Mouse (Mus musculus): ENCODE results near the gene Zkscan5. TPM values are rescaled to one million over a fixed set of nuclear protein-coding genes. Genes with fewer than 3 reads are reported as not detected.
A peak's percentile ranks its signal among the peaks of the same experiment; 100 is the strongest.
"Not testable (repeated sequence)": the region's sequence is repeated elsewhere in the genome, so short reads cannot be mapped to it uniquely, and the experiment has no call there.

Gene Zkscan5
- polyA plus RNA-seq, 1 experiment from 2014 or later, result 3.7 TPM

DNA sequence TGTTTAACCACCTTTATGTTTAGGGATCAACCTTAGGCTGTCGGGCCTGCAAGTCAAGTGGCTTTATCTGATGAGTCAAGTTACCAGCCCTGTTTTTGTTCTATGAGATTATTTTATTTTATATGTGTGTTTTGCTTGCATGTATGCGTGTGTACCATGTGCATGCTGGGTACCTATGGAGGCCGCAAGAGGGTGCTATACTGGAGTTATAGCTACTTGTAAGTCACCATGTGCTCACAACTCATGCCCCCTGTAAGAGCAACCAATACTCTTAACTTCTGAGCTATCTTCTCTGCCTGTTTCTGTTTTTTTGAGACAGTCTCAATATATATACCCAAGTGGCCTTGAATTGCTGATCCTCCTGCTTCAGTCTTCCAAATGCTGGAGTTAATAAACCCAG is 9.1 kb downstream of the Zkscan5 start:
- ATAC-seq (ENCODE audit: low read depth), result no peak
- Histone ChIP-seq H3K27me3 (no peaks in the 10 kb centered on the region), H3K9me3 (replicated peaks) (no peaks in the 10 kb centered on the region), H3K27ac (no peak overlapping the region), H3K4me2 (no peak overlapping the region), H3K4me3 (replicated peaks) (no peak overlapping the region), H3K4me1 (replicated peaks) (no peaks in the 10 kb centered on the region), H3K36me3 (peaks cover 50% of the 10 kb centered on the region), H3K9ac (no peak overlapping the region)
- DNase-seq, result no peak
- 78% methylated on average over 3 of the region's 3 CpGs for WGBS (ENCODE audit: insufficient replicate concordance)

DNA sequence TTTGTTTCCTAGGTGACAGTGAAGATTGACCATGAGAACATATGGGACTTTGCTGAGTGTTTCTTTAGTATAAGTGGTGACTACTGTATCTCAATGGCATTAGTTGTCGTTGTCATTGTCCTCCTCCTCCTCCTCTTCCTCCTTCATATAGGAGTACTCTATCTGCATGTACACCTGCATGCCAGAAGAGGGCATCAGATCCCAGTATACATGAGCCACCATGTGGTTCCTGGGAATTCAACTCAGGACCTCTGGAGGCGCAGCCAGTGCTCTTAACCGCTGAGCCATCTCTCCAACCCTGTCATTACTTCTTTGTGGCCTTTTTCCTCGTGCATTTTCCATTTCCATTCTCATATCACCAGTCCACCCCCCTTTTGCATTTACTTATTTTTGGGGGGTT is 10.3 kb downstream of the Zkscan5 start:
- Histone ChIP-seq H3K27me3 (no peaks in the 10 kb centered on the region), H3K4me3 (replicated peaks) (no peak overlapping the region), H3K4me2 (no peak overlapping the region), H3K9me3 (replicated peaks) (no peaks in the 10 kb centered on the region), H3K27ac (no peak overlapping the region), H3K9ac (no peak overlapping the region), H3K4me1 (replicated peaks) (no peaks in the 10 kb centered on the region), H3K36me3 (peaks cover 58% of the 10 kb centered on the region)
- no peak for DNase-seq
- WGBS (ENCODE audit: insufficient replicate concordance), result 51% methylated on average over 4 of the region's 4 CpGs
- ATAC-seq (ENCODE audit: low read depth), result 0 out of 2 replicates have a peak, but pooled peaks have one; percentile 16

DNA sequence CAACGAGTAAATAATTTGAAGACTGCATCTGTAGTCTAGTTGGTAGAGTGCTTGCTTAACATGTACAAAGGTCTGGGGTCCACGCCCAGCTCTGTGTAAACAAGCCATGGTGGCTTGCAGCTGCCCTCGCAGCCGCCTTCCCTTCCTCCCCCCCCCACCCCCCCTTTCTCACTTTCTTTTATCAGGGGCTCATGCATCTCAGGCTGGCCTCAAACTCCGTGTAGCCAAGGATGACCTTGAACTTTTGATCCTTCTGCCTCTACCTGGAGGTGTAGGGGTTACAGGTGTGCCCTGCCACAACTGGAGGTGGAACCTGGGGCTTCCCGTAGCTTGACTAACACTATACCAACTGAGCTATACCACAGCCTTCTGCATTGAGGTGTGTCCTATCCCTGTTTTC is 13.4 kb downstream of the Zkscan5 start:
- DNase-seq, result no peak

DNA sequence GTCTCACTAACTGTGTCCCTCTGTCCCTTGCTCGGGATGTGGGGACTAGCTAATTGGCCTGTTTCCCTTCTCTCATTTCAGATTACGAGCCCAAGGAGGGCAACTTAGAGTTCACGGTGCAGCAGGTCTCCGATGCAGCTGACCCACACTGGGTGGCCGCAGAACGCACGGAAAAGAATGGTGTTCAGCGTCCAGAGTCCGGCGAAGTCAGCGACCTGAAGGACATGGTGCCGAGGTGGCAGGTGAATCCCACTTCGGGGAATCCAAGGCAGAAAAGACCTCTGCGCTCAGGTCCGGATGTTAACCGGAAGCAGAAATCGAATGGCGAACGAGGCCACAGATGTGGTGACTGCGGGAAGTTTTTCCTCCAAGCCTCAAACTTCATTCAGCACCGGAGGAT is 13.8 kb downstream of the Zkscan5 start:
- no peaks in the 10 kb centered on the region for H3K4me1 ChIP-seq (replicated peaks)
- H3K9me3 ChIP-seq (replicated peaks), result no peaks in the 10 kb centered on the region
- H3K27ac ChIP-seq, result no peak overlapping the region
- ATAC-seq (ENCODE audit: low read depth) (no peak), DNase-seq (no peak)
- peaks cover 54% of the 10 kb centered on the region for H3K36me3 ChIP-seq
- H3K4me2 ChIP-seq, result no peak overlapping the region
- no peak overlapping the region for H3K4me3 ChIP-seq (replicated peaks)
- WGBS (ENCODE audit: insufficient replicate concordance), result 88% methylated on average over 21 of the region's 21 CpGs
- H3K9ac ChIP-seq, result no peak overlapping the region
- no peaks in the 10 kb centered on the region for H3K27me3 ChIP-seq

More for the DNA sequence above, 13.4 kb downstream of the Zkscan5 start:
- Histone ChIP-seq H3K27ac (no peak overlapping the region), H3K4me2 (no peak overlapping the region), H3K27me3 (no peaks in the 10 kb centered on the region), H3K9me3 (replicated peaks) (no peaks in the 10 kb centered on the region), H3K4me3 (replicated peaks) (no peak overlapping the region), H3K9ac (no peak overlapping the region), H3K36me3 (peaks cover 55% of the 10 kb centered on the region), H3K4me1 (replicated peaks) (no peaks in the 10 kb centered on the region)
- 63% methylated on average over 6 of the region's 6 CpGs for WGBS (ENCODE audit: insufficient replicate concordance)
- ATAC-seq (ENCODE audit: low read depth), result peak; percentile 50; the same call in 1 of the 2 replicates

DNA sequence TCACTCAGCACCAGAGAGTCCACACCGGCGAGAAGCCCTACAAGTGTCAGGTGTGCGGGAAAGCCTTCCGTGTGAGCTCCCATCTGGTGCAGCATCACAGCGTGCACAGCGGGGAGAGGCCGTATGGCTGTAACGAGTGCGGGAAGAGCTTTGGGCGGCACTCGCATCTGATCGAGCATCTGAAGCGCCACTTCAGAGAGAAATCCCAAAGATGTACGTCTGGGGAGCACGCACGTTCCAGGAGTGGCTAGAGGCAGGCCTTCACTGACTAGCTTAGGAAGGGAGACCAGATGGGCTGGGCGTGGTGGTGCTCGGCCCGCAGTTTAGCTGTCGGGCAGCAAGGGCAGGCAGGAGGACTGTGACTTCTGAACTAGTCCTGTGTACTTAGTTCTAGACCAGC is 14.3 kb downstream of the Zkscan5 start:
- no peak overlapping the region for H3K4me2 ChIP-seq
- no peak for ATAC-seq (ENCODE audit: low read depth)
- H3K4me1 ChIP-seq (replicated peaks), result no peaks in the 10 kb centered on the region
- no peak overlapping the region for H3K27ac ChIP-seq
- no peak overlapping the region for H3K4me3 ChIP-seq (replicated peaks)
- no peaks in the 10 kb centered on the region for H3K9me3 ChIP-seq (replicated peaks)
- H3K9ac ChIP-seq, result no peak overlapping the region
- no peaks in the 10 kb centered on the region for H3K27me3 ChIP-seq
- H3K36me3 ChIP-seq, result peaks cover 50% of the 10 kb centered on the region
- no peak for DNase-seq
- WGBS (ENCODE audit: insufficient replicate concordance), result 91% methylated on average over 20 of the region's 20 CpGs

DNA sequence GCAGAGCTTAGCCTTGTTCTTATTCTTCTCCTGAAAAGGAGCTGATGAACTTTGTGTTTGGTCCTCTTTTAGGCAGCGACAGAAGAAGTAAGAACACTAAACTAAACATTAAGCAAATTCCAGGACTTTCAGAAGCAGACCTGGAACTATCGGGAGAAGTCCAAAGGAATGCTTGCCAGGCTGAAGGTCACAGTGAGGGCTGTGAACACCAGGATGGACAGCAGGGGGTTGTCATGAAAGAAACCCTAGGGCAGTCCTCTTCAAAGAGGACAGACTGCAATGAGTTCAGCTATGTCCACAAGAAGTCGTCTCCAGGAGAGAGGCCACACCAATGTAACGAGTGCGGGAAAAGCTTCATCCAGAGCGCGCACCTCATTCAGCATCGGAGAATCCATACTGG is 15.6 kb downstream of the Zkscan5 start:
- Histone ChIP-seq H3K9me3 (replicated peaks) (no peaks in the 10 kb centered on the region), H3K4me2 (no peak overlapping the region), H3K4me3 (replicated peaks) (no peak overlapping the region), H3K36me3 (peaks cover 43% of the 10 kb centered on the region), H3K27me3 (no peaks in the 10 kb centered on the region), H3K9ac (no peak overlapping the region), H3K4me1 (replicated peaks) (no peaks in the 10 kb centered on the region), H3K27ac (no peak overlapping the region)
- ATAC-seq (ENCODE audit: low read depth) (no peak), DNase-seq (no peak)
- WGBS (ENCODE audit: insufficient replicate concordance), result 89% methylated on average over 8 of the region's 8 CpGs

DNA sequence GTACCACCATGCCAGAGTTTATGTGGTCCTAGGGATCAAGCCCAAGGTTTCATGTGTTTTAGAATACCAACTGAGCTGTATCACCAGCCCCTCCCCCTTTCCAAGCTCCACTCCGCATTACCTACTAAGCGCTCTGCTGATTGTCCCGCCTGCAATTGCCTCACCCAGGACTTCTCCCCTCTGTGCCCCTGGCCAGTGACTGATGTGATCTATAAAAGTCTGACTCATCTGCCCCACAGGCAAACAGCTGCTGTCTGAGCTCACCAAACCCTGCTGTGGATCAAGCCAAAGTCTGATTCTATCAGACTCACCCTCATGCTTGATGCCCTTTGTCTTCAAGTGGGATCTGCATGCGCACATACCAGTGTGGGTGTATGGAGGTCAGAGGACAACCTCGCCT is 18.5 kb downstream of the Zkscan5 start:
- Histone ChIP-seq H3K27ac (no peak overlapping the region), H3K9ac (0 out of 2 replicates have a peak overlapping the region, but pooled peaks have one; percentile 13), H3K4me1 (replicated peaks) (no peaks in the 10 kb centered on the region; the same call in 1 of the 2 replicates), H3K9me3 (replicated peaks) (no peaks in the 10 kb centered on the region), H3K27me3 (no peaks in the 10 kb centered on the region), H3K4me2 (no peak overlapping the region), H3K36me3 (peaks cover 39% of the 10 kb centered on the region), H3K4me3 (replicated peaks) (no peak overlapping the region)
- 74% methylated on average over 5 of the region's 5 CpGs for WGBS (ENCODE audit: insufficient replicate concordance)
- no peak for DNase-seq
- peak; percentile 51 for ATAC-seq (ENCODE audit: low read depth)

DNA sequence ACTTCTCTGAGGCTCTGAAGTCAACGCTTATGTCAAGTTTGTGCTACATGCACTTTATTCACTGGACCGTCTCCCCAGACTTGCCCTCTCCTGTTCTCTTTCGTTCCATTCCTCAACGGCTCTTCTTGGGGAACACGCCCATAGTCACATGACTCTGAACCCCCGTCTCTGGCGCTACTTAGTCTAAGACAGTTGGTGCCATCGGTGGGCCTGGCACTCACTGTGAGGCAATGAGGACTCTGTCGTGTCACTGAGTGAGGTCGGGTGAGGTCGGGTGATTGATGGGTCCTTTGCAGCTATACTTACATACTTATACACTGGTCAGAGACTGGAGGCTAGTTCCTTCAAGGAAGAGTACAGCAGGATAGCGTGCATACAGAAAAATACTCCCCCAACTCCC is 19.0 kb downstream of the Zkscan5 start:
- DNase-seq, result no peak
- 73% methylated on average over 12 of the region's 12 CpGs for WGBS (ENCODE audit: insufficient replicate concordance)
- Histone ChIP-seq H3K36me3 (peaks cover 33% of the 10 kb centered on the region), H3K27ac (no peak overlapping the region), H3K27me3 (no peaks in the 10 kb centered on the region), H3K4me1 (replicated peaks) (no peaks in the 10 kb centered on the region; the same call in 1 of the 2 replicates), H3K4me3 (replicated peaks) (no peak overlapping the region), H3K4me2 (no peak overlapping the region), H3K9ac (0 out of 2 replicates have a peak overlapping the region, but pooled peaks have one; percentile 13), H3K9me3 (replicated peaks) (no peaks in the 10 kb centered on the region)
- no peak for ATAC-seq (ENCODE audit: low read depth)

DNA sequence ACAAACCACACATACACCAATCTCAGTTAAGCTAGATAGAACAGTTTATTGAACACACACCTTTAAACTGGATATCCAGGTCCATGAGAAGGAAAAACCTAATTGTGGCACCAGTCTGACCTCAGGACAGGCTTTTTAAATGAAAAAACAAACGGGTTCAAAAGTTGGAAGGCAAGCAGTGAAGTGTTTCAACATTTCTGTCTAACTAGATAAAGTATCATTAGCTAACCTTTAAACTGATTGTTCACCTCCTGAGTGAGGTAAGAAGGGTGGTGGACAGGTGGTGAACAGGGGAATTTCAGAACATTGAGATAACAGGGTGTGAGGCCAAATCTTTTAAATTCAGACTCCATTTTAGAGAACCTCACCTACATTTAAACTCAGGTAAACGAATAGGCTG is 22.1 kb downstream of the Zkscan5 start:
- Histone ChIP-seq H3K27me3 (no peaks in the 10 kb centered on the region), H3K4me2 (no peak overlapping the region), H3K9me3 (replicated peaks) (no peaks in the 10 kb centered on the region), H3K4me3 (replicated peaks) (no peak overlapping the region), H3K36me3 (peaks cover 7% of the 10 kb centered on the region; the same call in 1 of the 2 replicates), H3K4me1 (replicated peaks) (peaks cover 10% of the 10 kb centered on the region), H3K9ac (no peak overlapping the region), H3K27ac (no peak overlapping the region)
- WGBS (ENCODE audit: insufficient replicate concordance), result 33% methylated on average over 2 of the region's 2 CpGs
- ATAC-seq (ENCODE audit: low read depth) (no peak), DNase-seq (no peak)

DNA sequence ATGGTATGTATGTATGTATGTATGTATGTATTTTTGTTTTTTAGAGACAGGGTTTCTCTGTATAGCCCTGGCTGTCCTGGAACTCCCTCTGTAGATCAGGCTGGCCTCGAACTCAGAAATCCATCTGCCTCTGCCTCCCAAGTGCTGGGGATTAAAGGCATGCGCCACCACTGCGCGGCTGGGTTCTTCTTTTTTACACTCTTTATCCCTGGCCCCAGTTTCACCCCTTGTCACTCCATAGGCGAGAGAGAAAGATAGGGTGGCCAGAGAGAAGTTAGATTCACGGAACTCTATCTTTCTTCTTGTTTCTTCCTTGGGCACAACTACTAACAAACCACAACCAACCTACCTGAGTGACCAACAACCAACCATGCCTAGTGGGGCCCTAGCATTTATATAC is 24.9 kb downstream of the Zkscan5 start:
- peaks cover 26% of the 10 kb centered on the region for H3K4me1 ChIP-seq (replicated peaks)
- not testable (repeated sequence) for H3K9ac ChIP-seq; H3K27me3 ChIP-seq; ATAC-seq (ENCODE audit: low read depth); H3K4me3 ChIP-seq (replicated peaks); H3K27ac ChIP-seq; H3K9me3 ChIP-seq (replicated peaks); H3K4me2 ChIP-seq; DNase-seq
- 76% methylated on average over 6 of the region's 6 CpGs for WGBS (ENCODE audit: insufficient replicate concordance)
- peaks cover 12% of the 10 kb centered on the region for H3K36me3 ChIP-seq

DNA sequence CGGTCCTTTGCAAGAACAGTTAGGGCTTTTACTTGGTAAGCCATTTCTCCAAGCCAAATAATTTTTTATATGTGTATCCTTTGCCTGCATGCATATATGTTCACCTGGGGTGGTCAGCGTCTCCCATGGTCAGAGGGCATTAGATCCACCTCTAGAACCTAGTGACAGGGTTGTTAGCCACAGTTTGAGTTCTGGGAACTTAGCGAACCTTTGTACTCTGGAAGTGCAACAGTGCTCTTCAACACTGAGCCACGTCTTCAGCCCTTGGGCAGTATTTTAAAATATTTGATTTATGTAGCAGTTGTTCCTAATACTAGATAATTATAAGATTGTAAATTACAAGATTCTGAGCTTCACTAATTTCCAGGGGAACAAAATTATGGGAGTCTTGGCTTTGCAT is 26.3 kb downstream of the Zkscan5 start:
- H3K9ac ChIP-seq, result peak overlapping the region; percentile 99
- DNase-seq, result no peak
- H3K4me2 ChIP-seq, result peak overlapping the region; percentile 76
- 83% methylated on average over 4 of the region's 4 CpGs for WGBS (ENCODE audit: insufficient replicate concordance)
- H3K36me3 ChIP-seq, result peaks cover 25% of the 10 kb centered on the region
- ATAC-seq (ENCODE audit: low read depth), result no peak
- H3K4me3 ChIP-seq (replicated peaks), result peak overlapping the region; percentile 99
- H3K9me3 ChIP-seq (replicated peaks), result no peaks in the 10 kb centered on the region
- no peaks in the 10 kb centered on the region for H3K27me3 ChIP-seq
- peaks cover 30% of the 10 kb centered on the region for H3K4me1 ChIP-seq (replicated peaks)
- peak overlapping the region; percentile 96 for H3K27ac ChIP-seq

DNA sequence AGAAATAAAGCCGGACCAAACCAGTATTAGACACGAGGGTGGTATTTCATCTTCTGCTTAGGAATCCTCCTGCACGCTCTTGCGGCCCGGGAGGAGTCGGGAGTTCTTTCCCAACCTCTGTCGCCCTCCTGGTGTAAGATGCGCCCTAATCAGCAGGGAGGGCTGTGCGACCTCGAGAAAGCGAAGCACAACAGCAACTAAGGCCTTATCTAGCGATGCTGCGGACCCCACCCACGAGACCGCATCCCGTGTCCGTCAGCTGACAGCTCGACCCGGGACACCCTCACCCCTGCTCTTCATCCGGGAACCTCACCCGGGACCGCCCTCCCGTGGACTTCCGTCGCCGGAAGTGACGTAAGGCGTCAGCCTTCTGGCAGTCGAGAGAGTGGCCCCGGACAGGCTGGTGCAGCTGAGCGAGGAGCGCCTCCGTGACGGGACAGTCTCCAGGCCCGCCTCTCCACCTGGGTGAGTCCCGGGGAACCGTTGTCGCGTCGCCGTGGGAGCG is 27.1 kb downstream of the Zkscan5 start, which contains the start of gene Zfp655:
Zfp655 (plus strand) TSS at position 349 of the 505 bp plus-strand sequence.
- Histone ChIP-seq H3K4me3 (replicated peaks) (peak within 1 kb of the TSS; percentile 99), H3K9me3 (replicated peaks) (no peaks in the 10 kb centered on the region), H3K36me3 (peaks cover 33% of the 10 kb centered on the region), H3K4me1 (replicated peaks) (peaks cover 30% of the 10 kb centered on the region), H3K27ac (peak within 1 kb of the TSS; percentile 96), H3K27me3 (no peaks in the 10 kb centered on the region), H3K4me2 (peak within 1 kb of the TSS; percentile 76), H3K9ac (peak within 1 kb of the TSS; percentile 99)
- peak; percentile 96 for DNase-seq
- under 1% methylated on average over 42 of the region's 42 CpGs for WGBS (ENCODE audit: insufficient replicate concordance)
- peak; percentile 98 for ATAC-seq (ENCODE audit: low read depth)
